Mouse (Mus musculus) mammary gland, adult 2 months (tissue): ENCODE results near the gene Car8. TPM values are rescaled to one million over a fixed set of nuclear protein-coding genes. Genes with fewer than 3 reads are reported as not detected.

ENCODE experiments used
- polyA plus RNA-seq: library from polyadenylated mRNA; depleted of rRNA; stranded (reverse); fragments of >200 nt; gene quantifications from 2 replicates; pipeline ENCODE4 v1.2.3, GENCODE M21; 2012; ENCODE audit warnings: low replicate concordance; rRNA removed

Gene Car8
- polyA plus RNA-seq = 0.63 and 1.8 TPM in 2 replicates

DNA sequence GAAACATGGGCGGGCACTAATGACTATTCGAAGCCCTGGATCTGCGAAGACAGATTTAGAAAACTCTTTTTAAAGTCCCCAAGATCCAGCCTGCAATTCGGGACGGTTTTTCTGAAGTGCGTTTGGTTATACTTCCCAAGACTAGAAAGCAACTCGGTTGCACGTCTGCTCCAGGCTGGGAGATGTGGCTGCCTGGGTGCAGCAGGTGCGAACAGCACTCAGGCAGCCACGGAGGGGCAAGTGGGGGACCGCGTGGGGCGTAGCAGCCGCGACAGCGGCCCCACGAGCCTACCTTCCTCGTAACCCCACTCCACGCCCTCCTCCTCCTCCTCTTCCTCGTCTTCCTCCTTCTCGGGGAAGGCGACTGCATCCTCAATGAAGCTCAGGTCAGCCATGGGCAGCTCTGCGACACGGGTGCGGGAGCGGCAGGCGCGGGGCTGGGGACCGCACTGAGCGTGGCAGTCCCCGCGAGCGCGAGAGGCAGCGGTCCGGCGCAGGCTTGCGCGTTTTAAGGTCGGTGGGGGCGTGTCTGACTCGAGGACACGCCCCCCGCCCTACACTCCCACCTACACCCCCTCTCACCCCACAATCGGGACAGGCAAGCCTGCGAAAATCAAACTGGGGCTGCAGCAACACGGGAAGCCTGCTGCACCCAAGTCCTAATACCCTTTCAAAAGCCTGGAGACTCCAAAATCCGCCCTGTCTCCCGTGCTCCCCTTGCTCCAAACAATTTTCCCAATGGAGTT lies at the start of gene Car8:
Gene Car8 (minus strand): TSS at position 482 of the 746 bp plus-strand sequence.

